Mouse (Mus musculus) mature B cell (primary cell): ENCODE measurements around the gene Vac14.

Source experiments
- in situ Hi-C: fragments of 300-500 bp; cut with MboI; formaldehyde crosslinking; loops from 2 replicates; pipeline ENCODE4 v1.14.3; 2019

Gene Vac14

DNA sequence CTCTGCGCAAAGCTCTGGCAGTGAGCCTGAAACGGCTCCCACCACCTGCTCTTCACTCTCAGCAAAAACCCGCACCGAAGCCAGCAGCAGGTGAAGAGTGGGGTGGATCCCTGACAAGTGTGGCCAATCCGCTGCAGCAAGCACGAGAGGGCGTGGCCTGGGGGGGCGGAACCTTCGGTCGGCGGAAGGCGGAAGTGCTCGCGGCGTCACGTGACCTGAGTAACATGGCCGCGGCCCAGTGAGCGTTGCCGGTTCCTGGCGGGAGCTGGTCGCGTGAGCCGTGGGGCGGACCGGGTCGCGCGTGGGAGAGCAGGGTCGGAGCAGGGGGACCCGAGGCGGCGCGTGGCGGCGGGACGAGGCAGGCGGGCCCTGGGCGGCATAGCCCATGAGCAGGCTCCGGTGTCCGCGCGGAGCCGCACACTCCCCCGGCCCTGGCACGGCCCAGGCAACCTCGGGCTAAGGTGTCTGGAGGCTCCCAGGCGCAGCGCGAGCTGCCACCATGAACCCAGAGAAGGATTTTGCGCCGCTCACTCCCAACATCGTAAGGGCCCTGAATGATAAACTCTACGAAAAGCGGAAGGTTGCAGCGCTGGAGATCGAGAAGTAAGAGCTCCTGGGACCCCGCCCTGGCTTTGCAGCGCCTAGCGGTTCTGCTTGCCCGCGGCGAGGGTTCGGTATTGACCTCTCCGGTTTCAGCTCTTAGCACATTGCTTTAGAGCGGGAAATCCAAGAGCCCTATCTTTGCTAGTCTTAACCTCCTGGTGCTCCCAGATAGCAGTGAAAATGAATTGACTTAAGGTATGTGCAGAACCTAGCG, at the start of gene Vac14:
Vac14 (plus strand) TSS at position 195 of the 817 bp plus-strand sequence.
- in situ Hi-C loops, result no loop called here

GRCm38 (mm10) chr8:110592641-110593040, 25.7 kb upstream of the Vac14 start:
- in situ Hi-C loops, result no loop called here

DNA sequence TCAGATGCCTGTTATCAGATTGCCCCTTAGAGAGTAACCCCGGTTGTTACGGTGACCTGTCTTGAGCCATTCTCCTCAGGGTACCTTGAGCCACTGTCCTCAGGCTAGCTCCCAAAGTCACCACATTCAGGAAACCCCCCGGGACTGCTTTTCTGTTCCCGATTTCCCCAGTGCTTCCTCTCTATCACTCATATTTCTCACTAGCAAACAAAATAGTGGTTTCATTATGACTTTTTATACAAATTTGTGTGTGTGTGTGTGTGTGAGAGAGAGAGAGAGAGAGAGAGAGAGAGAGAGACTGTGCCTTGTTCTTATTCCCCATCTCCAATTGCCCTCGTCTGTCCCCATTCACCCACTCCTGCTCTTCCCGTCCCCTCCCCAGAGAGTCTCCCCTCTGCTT, 24.2 kb upstream of the Vac14 start:
- in situ Hi-C loops, result no loop called here

- in situ Hi-C loops, result no loop called here
These were observed 13.8 kb upstream of the Vac14 start for GRCm38 (mm10) chr8:110604556-110604955.

GRCm38 (mm10) chr8:110605401-110606015, 12.9 kb upstream of the Vac14 start:
- in situ Hi-C loops, result no loop called here

DNA sequence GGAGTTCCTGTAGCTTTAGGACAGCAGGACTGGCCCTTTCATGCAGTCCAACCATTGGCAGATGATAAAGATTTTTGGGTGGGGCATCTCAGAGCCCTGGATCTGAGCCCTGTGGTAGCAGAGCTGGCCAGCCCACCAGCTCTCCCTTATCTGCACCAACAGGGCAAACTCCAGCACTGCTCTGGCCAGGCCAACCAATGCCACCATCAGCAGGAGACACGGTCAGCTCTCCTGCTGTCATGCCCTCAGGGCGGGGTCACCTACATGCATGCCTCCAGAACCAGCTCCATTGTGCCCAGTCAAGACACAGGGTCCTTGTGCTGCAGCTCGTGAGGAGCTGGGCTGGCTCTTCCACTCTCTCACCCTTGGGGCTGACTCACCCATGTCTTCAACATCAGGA, 2.7 kb upstream of the Vac14 start:
- in situ Hi-C loops, result no loop called here

DNA sequence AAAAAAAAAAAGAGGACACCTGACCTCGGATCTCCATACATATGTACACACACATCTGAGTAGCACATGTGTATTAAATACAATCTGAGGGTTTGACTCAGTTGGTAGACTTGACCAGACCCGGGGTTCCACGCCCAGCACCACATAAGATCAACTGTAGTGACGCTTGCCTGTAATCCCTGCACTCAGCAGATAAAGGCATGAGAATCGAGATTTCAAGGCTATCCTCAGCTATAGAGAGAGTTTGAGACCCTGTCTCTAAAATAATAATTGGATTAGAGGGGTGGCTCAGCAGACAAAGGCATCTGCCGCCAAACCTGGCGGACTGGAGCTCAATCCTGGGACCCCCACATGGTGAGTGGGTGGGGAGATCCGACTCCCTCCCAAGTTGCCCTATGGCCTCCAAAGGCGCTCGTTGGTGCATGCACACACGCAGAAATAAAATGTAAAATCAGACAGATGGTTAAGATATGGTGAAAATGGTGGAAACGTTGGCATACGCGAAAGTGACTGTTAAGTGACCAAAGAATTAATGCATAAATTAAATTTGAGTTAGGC, 505 bp upstream of the Vac14 start:
- in situ Hi-C loops, result no loop called here

GRCm38 (mm10) chr8:110619208-110619574, 806 bp downstream of the Vac14 start:
- in situ Hi-C loops, result no loop called here

GRCm38 (mm10) chr8:110619919-110620318, 1.5 kb downstream of the Vac14 start:
- in situ Hi-C loops, result no loop called here

- in situ Hi-C loops, result no loop called here
These were observed 8.0 kb downstream of the Vac14 start for GRCm38 (mm10) chr8:110626431-110626830.

DNA sequence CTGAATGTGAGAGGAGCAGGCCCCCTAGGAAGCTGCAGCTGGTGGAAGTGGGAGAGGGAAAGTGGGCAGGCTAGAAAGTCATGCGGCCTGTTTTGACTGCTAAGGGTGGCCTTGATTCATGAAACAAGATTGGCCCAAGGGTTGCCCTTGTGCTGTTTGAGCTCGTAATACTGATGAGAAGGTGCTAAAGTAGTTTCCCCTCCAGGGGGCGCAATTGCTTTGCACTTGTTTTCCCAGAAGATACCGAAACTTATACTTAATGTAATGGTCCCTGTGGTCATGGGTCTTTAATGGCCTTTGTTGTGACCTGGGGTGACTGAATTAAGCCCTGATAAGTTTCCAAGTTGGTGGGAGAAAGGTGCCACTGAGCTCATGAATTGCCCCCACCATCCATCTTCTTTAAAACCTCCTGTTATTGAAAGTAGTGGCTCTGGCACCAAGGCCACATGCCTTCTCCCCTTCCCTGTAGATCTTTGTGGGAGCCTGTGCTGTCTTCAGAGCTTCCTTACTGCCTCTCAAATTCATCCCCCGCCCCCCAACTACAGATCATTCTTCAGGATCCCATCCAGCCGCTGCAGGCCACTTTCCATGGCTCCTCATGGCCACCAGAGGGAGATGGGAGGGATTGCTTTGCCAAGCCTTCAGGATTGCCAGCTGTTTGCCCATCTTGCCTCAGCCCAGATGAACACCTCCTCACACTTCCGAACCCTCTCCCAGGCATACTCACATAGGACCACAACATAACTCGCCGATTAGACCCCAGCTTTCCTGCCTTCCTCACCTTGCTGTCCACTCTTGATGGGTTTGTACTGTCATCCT, 11.1 kb downstream of the Vac14 start:
- in situ Hi-C loops, result no loop called here

DNA sequence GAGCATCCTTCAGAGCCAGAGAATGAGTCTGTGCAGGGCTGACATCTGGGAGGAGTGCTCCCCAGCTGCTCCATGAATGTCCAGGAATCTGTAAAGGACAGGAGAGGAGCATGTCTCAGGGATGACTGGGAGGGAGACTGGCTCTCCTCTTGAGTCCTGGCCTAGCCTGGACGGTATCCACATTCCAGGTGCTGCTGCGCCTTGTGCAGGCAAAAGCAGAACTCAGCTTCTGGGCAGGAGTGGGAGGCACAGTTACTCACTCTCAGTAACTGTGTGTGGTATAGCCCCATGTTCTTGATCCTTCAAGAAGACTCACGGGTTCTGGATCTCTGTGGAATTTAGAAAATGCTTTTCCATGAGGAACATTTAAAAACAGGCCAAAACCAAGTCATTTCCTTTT, 11.7 kb downstream of the Vac14 start:
- in situ Hi-C loops, result no loop called here

DNA sequence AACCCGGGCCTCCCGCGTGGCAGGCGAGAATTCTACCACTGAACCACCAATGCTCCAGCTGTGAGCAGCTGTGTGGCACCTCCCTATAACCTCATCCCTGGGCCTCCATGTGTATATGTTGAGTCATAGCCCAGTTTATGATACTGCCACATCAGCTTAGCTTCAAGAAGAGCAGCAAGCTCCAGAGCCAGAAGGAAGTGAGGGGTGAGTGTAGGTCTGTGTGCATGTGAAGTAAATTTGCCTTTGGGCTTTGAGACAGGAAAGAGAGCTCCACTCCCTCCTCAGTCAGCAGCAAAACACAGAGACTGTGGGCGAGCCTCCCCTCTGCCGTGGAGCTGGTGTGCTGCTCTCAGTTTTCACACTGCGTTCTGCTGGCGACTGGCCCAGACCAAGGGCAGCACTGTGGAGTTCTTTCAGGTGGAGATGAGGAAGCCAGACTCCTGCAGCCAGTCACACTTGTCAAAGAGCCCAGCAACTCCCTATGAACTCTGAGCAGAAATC, 12.2 kb downstream of the Vac14 start:
- in situ Hi-C loops, result no loop called here

DNA sequence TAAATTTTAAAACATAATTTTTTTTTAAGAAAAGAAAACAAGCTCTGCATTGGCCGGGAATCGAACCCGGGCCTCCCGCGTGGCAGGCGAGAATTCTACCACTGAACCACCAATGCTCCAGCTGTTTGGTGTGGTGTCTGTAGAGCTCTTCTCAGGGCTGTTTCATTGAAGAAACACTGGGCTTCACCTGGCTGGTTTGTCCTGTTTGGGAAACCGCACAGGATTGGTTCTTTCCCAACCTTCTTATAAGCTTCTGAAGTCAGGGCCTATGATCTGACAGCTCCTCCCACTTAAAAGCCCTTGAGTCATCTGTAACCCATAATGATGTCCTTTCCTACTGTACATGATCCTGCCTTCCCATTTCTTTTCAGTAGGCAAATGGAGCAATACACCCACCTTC, 12.8 kb downstream of the Vac14 start:
- in situ Hi-C loops, result no loop called here

DNA sequence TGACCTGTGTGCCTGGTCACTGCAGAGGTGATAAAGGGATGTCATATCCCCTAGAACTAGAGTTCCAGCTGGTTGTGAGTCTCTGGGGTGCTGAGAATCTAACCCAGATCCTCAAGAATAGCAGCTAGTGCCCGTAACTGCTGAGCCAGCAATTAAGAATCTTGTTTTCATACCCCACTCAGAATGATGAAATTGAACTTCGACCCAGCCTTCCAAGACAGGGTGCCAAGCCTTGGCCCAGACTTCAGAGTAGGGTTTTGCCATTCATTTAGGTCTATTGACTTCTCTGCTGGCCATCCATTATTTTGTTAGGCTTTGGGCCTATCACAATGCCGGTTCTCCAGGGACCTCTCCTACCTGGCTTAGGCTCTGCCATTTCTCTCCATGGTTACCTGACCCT, 15.4 kb downstream of the Vac14 start:
- in situ Hi-C loops, result no loop called here

DNA sequence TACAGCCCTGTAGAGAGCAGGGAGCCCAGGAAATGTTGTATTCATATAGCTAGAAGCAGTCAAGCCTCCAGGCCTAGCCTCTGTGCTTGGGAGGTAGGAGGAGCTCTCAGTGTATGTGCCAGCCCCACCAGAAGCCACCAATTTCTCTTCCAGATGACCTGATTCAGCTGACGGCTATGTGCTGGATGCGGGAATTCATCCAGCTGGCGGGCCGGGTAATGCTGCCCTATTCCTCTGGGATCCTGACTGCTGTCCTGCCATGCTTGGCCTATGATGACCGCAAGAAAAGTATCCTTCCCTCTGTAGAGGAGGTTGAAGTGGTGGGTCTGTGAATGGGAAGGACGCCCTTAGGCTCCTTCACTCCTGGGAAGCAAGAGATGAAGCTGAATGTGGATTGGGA, 17.8 kb downstream of the Vac14 start:
- in situ Hi-C loops, result no loop called here

- in situ Hi-C loops, result no loop called here
These were observed 23.9 kb downstream of the Vac14 start for GRCm38 (mm10) chr8:110642331-110642730.

DNA sequence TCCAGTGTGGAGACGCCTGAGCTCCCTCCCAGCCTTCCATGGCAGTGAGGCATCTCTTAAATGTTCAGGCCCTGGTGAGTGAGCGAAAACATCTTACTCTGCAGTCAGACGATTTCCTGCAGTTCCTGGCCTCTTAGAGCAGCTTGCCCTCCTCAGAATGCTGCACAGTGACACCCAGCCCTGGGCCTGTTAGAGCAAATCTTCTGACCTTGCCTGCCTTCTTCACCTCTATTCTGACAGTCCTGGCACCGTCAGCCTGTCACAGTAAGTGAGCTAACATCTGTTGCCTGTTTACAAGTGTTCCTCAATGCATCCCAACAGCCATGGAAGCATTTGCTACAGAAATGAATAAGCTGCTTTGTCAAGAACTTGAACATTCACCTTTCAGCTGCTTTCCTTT, 24.8 kb downstream of the Vac14 start:
- in situ Hi-C loops, result no loop called here

- in situ Hi-C loops, result no loop called here
These were observed 26.0 kb downstream of the Vac14 start for GRCm38 (mm10) chr8:110644422-110644821.

DNA sequence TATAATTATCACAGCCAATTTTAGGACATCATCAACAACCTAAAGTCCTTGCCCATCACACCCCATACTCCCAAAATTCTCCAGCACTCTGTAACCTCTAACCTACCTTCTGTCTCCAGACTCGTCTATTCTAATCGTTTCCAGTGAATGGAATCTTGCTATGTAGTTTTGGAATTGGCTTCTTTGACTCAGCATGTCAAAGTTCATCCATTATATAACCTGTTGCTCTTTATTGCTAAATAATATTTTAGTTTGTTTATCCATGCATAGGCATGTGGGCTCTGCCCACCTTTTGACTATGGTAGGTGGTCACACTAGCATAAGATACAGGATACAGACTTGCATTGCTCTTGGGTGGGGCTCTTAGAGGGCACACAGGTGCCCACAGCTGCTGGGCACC, 26.5 kb downstream of the Vac14 start:
- in situ Hi-C loops, result no loop called here

DNA sequence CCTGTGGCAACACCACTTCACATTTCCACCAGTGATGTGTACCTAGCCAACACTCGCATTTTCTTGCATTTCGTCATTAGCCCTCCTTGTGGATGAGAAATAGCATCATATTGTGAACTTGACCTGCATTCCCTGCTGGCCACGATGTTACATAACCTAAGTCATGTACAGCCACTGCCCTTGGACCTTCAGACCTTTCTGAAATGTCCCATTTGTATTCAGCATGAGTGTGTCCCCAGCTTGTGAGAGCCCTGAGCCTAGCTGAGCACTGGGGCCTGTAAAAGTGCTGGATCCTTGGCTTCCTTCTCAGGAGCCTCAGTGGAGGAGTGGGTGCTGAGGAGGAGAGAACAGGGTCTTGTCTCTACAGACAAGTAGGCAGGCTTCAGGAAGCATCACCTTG, 27.0 kb downstream of the Vac14 start:
- in situ Hi-C loops, result no loop called here

DNA sequence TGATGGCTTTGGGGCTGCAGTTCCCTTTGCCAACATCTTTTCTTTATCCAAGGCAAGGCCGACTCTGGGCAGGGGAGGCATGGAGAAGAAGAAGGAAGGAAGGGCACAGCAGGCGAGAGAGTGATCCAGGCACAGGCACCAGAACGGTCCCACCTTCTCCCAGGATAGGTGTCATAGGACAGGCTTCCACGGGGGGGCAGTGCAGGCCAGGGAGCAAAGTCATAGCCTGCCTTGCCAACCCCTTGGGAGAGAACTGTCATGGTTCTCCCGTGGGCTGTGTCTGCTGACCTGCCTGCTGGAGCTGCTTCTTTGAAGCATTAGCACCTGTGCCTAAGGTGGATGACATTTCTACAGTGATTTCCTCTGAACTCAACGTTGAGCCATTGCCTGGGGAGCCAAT, 27.7 kb downstream of the Vac14 start:
- in situ Hi-C loops, result no loop called here
